Mouse (Mus musculus): ENCODE data around the gene Vgll4.

Vgll4 gene

DNA sequence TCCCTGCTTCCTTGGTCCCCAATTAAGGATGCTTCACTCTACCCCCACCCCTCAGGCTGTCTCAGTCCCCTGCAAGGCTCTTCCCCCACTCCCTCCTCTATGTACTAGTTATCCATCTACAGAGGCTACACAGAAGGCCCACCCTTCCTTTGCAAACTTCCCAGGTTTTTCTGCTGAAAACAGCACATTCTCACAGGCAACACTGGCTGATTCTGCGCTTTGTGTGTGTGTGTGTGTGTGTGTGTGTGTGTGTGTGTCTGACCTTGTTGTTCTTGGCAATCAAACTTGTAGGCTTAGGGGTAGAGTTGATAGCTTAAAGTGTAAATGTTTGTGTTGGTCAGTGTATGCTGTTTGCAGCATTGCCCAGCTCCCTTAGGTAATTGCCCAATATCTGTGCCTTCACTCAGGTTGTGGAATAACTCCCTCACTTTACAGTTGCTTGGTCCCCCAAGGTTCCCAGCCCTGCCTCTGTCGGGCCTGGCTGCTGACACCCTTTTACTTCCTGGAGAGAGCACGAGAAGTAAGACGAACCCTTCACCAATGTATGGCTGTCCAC lies 135.9 kb downstream of the Vgll4 start:
- no peak for DNase-seq

DNA sequence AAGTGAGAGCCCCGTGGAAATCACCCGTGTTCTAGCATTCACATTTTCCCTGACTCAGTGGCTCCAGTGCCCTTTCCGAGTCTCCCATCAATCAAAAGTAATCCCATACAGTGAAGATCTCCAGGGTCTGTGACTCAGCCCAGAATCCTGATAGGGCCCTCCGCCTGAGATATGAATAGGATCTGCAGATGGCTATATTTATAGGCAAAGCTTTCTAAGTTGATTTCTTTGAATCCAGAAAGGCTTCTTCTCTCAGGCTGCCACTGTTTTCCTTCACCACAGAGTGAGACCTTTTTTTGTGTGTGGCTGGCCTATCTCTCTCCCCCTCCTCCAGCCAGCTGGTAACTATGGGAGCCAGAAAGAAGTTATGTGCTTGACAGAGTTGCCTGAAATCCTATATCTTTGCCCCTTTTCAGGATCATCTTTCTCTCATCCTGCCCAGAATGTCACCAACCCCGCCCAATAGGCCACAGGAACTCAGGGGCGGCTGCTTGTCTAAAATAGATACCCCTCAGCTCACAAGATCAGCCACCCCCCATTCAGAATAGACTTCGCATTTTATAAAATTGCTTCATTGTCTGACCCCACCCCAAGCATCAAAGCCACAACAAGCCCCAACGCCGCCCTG lies 136.6 kb downstream of the Vgll4 start:
- DNase-seq: no peak

DNA sequence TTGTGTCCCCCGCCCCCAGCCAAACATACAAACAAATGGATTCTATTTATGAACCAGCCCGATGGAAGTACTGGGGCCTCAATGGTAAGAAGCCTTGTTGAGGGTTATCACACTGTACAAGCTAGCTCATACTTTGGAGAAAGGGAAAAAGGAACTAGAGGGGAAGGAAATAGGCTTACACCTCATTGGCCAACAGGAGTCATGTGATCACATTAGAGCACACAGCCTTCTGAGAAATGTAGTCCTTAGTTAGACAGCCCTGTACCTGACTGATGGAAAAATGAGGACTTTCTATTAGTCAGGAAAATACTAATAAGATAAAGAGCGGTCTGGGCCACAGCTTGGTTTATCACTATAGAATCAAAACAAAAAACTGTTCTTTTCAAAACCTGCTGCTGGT lies 138.0 kb downstream of the Vgll4 start:
- no peak for DNase-seq

DNA sequence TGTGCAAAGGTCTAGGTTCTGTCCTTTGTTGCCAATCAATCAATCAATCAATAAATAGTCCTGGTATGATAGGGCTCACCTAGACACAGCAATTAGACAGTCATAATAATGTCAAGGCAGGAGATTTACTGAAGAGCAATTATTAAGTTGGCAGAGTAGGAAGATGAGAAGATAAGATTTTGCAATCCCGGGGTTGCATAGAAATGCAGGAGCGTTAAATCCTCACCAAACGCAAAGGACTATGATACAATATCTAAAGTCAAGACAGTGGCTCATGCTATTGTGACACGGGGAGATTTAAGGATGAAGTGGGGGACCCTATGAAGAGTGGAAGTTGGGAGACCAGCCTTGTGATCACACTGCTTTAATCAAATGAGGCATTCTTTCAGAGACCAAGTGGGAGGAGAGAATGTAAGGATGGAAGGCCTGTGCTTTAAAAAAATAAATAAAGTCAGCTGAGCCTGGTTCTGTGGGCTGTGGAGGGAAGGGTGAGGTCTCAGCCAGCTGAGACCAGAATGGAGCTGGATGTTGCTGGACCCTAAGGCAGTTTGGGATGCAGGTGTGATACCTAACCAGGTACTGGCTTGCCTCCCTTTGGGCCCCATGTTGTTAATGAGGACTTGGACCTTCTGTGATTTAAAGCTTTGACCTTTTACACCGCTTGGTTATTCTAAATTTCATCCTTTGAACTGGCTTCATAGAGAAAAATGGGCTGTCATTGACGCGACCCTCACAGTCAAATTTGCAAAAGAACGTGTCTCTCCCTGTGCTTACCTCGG lies 139.9 kb downstream of the Vgll4 start:
- DNase-seq: no peak

DNA sequence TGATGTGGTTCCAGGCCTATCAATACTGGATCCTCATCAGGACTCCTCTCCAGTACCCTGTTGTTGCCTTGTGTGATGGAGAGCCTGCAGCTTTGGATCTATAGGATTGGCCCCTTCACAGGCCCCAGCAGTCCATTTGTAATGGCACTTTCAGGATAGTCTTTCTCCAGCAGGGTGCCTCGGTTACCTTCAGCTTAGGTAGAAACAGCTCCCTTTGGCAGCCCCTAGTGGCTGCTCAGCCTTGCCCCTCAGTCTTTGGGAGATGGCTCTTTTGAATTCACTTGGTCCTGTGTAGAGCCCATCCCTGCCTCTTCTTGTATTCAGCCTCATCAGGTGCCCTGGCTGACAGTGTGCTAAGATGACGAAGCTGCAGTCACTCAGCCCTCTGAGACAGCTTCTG lies 142.9 kb downstream of the Vgll4 start:
- DNase-seq: no peak

DNA sequence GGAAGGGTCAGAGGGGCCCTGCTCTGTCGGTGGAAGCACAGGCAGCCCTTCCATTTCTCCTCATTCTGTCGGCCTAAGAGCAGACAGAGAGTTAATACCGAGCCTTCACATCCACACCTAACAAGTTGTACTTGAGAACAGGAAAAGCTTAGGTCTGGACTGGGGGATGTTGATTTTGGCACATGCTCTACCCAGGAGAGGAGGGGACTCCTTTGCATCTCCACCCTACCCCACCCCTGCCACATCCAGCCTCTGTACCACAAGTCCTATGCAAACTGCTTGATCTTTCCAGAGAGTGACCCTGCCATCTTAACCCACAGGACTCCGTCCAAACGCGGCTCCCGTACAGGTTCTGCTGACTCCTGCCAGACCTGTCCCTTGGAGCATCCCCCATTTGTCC lies 148.1 kb downstream of the Vgll4 start:
- no peak for DNase-seq

DNA sequence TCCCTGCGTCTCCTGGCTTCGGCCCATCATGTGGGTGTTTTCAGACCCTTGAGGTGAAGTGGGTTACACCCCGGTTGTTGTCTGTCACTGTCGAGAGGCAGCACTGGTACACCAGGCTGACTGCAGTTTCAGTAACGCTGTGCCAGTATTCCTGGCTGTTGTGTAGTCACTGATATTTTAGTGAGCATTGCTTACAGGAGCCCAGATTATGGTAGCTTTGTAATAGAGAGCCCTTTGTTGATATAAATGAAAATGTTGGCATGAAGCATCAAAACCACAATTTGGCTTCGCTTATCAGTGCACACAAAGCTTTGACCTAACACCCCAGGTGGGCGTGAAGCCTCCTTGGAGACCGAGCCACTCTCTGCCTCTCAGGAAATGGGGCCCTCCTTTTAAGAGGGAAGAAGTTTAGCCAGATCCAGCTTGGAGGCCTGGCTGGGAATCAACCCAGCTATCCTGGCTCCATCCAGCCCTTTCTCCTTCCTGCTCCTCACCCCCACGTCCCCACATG lies 149.8 kb downstream of the Vgll4 start:
- no peak for DNase-seq

DNA sequence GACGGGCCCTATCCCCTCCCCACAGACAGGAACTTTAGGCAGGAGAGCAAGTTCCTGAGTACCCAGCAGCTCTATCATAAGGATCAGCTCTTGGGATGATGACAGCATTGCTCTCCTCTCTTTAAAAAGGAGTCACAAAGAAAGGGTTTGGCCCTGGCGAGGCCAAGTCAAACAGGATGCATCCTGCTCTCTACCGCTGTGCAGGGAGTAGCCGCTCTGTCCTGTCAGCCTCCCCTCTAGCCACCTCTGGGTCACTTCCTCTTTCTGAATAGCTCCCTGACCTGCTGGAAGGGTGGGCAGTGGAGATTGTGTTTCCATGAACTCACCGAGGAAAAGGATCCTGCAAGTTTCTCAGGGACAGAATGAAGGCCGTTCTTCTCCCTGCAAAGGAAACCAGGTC lies 151.3 kb downstream of the Vgll4 start:
- DNase-seq: no peak

DNA sequence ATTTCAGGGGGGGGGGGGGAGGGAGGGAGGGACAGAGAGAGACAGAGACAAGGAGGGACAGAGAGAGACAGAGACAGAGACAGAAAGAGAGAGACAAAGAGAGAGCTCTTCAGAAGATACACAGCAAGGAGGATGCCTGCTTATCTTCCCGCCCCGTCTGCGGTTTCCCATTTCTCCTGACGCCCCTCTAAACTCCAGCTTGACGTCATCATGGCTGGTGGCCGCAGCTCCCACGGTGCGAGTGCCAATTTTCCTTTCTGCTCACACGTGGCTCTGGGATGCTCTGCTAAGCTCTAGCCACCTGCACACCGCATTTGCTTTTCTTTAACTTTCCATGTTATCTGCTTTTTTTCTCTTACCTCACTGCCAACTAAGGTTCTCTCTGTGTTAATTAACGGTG lies 151.8 kb downstream of the Vgll4 start:
- no peak for DNase-seq

DNA sequence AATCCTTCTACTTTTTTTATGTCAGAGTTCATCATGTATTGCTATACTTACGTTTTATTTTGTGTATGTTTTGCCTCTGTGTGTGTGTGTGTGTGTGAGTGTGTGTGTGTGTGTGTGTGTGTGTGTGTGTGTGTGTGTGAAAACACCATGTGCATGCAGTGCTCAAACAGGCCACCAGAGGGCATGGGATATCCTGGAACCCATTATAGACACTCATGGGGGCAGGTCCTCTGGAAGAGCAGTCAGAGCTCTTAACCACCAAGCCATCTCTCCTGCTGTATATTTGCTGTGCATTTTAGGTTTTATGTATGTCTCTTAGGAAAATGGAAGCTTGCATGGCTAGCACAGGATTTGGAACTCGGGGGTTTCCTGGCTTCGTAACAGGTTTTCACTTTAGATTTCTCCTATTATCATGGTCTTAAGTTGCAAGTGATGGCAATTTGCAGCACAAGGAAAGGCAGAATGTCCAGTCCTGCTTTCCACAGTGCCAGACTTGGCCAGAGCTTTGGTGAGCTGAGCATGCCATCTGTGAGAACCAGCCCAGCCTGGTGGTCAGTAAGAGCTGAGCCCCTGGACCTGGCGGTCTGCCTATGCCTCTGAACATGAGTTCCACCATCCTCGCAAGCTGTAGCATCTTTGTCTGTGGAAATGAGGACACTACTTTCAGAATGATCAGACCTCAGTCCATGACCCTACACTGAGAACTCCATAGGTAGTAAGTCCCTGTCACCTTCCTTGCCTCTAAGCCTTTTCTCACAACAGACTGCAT lies 154.7 kb downstream of the Vgll4 start:
- DNase-seq: no peak

DNA sequence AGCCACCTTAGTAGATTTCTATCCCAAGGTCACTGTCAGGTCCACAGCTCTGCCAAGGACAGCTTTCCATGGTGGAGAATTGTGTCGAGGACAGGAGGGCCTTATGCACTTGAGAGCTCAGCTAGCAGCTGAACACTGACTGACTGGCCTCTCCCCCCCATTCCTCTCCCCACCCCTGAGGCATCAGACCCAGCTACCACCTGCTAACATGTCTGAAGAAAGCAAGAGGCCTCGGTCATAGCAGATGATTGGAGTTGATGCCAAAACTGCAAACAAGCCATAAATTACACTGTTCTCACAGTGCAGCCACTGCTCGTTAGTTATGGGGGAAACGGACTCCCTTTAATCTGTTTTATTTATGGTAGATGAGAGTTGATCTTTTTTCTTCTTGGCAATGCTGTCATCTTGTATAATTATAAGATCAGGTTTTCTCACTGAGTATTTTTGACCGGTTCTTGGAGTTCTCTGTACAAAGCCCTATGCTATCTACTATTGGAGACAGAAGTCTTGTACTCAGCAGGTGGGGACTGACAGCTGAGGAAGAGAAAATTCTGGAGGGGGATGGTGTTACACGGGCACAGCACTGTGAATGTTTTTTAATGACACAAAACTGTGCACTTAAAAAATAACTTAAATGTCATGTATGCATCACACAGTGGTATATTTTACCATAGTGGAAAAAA lies 155.5 kb downstream of the Vgll4 start:
- DNase-seq: no peak

DNA sequence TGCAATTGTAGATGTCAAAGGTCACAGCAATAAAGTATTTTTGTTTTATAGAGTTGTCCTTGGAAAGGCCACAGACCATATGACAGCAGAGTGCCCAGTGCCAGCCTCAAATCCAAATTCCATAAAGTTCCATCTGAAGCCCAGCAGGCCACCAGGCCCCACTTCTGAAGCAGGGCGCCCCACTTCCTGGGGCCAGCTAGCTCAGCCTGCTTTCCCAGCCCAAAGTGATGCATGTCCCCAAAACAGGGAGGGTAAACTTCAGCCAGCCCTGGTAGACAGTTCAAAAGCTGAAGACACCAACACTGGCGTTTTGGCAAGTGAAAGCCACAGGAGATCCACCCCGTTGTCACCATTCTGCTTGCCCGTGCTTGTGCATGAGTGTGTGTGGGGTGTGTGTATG lies 157.0 kb downstream of the Vgll4 start:
- no peak for DNase-seq

DNA sequence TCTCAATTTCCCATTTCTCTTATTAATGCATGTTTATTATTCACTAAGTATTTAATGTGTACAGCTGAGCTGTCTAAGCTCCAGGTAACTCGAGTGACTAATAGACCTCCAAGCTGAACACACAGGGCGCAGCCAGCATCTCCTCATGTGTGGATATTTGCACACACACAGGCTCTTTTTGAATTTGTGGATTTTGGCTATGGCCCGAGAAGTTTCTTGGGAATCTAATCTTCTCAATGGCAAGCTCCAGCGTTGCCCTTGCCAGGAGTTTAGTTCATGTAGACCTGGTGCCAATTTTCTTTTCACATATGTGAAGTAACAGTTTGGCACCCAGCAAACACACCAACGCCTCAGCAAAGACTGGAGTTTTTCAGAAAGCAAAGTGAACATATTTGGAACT lies 157.5 kb downstream of the Vgll4 start:
- DNase-seq: no peak
